Mouse (Mus musculus) spleen, adult 2 months (tissue): Measurements from ENCODE around the gene Dip2a. TPM values are rescaled to one million over a fixed set of nuclear protein-coding genes. Genes with fewer than 3 reads are reported as not detected.

ENCODE experiments used
- DNase-seq, 2 experiments: peaks; one replicate each; pipeline versions ENCODE4 v3.0.0 to v3.0.0-alpha.2; 2012 to 2021; ENCODE audit warnings: low spot score in 2 of 2, low read depth in 1 of 2
- H3K27ac ChIP-seq: fragments of 200-500 bp; 2 replicates; pipeline ENCODE4 v1.5.1; 2012; ENCODE audit warnings: low read length, inconsistent platforms; ENCODE audit not compliant: insufficient read depth
- H3K27me3 ChIP-seq: fragments of 200-500 bp; 2 replicates; pipeline ENCODE4 v1.6.1; 2012; ENCODE audit warnings: mild to moderate bottlenecking, moderate library complexity, low read length, inconsistent platforms; ENCODE audit not compliant: control insufficient read depth, insufficient read depth
- H3K36me3 ChIP-seq: fragments of 200-500 bp; 2 replicates; pipeline ENCODE4 v1.6.1; 2012; ENCODE audit warnings: mild to moderate bottlenecking, low read length, inconsistent platforms; ENCODE audit not compliant: control insufficient read depth, insufficient read depth
- H3K4me1 ChIP-seq: fragments of 200-500 bp; 2 replicates; pipeline ENCODE4 v1.6.1; 2011; ENCODE audit warnings: inconsistent platforms; ENCODE audit not compliant: control insufficient read depth, insufficient read depth, insufficient read length
- H3K4me3 ChIP-seq: fragments of 200-500 bp; 2 replicates; pipeline ENCODE4 v1.5.1; 2011; ENCODE audit warnings: mild to moderate bottlenecking, inconsistent platforms; ENCODE audit not compliant: insufficient read depth, insufficient read length; ENCODE audit errors: extremely low read depth
- CTCF ChIP-seq: fragments of 200-500 bp; IDR thresholded peaks from 2 replicates; pipeline ENCODE4 v1.5.1; 2011; ENCODE audit warnings: mild to moderate bottlenecking, inconsistent platforms; ENCODE audit not compliant: insufficient read depth, insufficient read length, insufficient replicate concordance; ENCODE audit errors: extremely low read depth
- POLR2A ChIP-seq: fragments of 200-500 bp; IDR thresholded peaks from 2 replicates; pipeline ENCODE4 v1.6.1; 2011; ENCODE audit warnings: low read depth, low read length, inconsistent platforms
- WGBS: fragments of 180-500 bp; shearing (Covaris S2); methylation state at CpG from one replicate; pipeline ENCODE4 v1.1.7; 2018; 5-methylcytosine and 5-hydroxymethylcytosine counted together
- polyA plus RNA-seq: library from polyadenylated mRNA; depleted of rRNA; stranded (reverse); fragments of >200 nt; gene quantifications from 2 replicates; pipeline ENCODE4 v1.2.3, GENCODE M21; 2012

The Dip2a gene
- polyA plus RNA-seq, 1 experiment, result 7.1 TPM

- H3K27ac ChIP-seq, result peak overlapping the region; percentile 66
- no peaks in the 10 kb centered on the region; the same call in 1 of the 2 replicates for H3K4me1 ChIP-seq
- TF ChIP-seq CTCF (no peak), POLR2A (no peak)
- peak overlapping the region; percentile 50 for H3K4me3 ChIP-seq
- H3K27me3 ChIP-seq, result peaks cover 6% of the 10 kb centered on the region; the same call in 1 of the 2 replicates
- peak; percentile 11 to 69 for DNase-seq
- H3K36me3 ChIP-seq, result peaks cover 2% of the 10 kb centered on the region; the same call in 1 of the 2 replicates
- 2% methylated on average over 8 of the region's 8 CpGs for WGBS
These were observed 976 bp upstream of the Dip2a start for GRCm38 (mm10) chr10:76346043-76346491.

GRCm38 (mm10) chr10:76345540-76345902 is 430 bp upstream of the Dip2a start:
- Histone ChIP-seq H3K27me3 (peaks cover 6% of the 10 kb centered on the region; the same call in 1 of the 2 replicates), H3K36me3 (peaks cover under 1% of the 10 kb centered on the region; the same call in 1 of the 2 replicates), H3K27ac (peak overlapping the region; percentile 15), H3K4me3 (peak overlapping the region; percentile 78), H3K4me1 (no peaks in the 10 kb centered on the region; the same call in 1 of the 2 replicates)
- no peak for TF ChIP-seq POLR2A
- no peak for TF ChIP-seq CTCF
- 1% methylated on average over 12 of the region's 12 CpGs for WGBS
- no peak for DNase-seq

DNA sequence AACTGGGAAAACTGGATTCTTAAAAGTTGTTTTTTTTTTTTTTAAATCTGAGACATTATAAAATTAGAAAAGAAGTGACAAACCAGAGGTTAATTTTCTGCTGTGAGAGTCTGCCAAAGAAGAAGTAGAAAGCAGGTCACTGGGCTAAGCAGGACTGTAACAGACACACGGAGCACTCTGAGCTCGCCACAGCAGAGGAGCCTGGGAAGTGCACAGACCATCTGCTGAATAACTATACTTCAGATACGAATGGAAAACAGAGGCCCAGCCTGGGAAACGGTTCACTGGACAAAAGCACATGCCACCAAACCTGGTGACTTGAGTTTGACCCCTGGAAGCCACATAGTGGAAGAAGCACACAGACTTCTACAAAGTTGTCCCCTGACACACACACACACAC is 10.7 kb downstream of the Dip2a start:
- DNase-seq, result no peak
- H3K36me3 ChIP-seq, result no peaks in the 10 kb centered on the region
- TF ChIP-seq CTCF (no peak), POLR2A (no peak)
- 62% methylated on average over 4 of the region's 4 CpGs for WGBS
- H3K27me3 ChIP-seq, result no peaks in the 10 kb centered on the region
- H3K27ac ChIP-seq, result no peak overlapping the region
- H3K4me1 ChIP-seq, result no peaks in the 10 kb centered on the region
- no peak overlapping the region for H3K4me3 ChIP-seq

GRCm38 (mm10) chr10:76332040-76332439 is 13.1 kb downstream of the Dip2a start:
- Histone ChIP-seq H3K4me1 (no peaks in the 10 kb centered on the region), H3K27me3 (no peaks in the 10 kb centered on the region), H3K27ac (no peak overlapping the region), H3K36me3 (no peaks in the 10 kb centered on the region), H3K4me3 (no peak overlapping the region)
- DNase-seq, result no peak
- TF ChIP-seq CTCF (no peak), POLR2A (no peak)
- WGBS, result 91% methylated on average over 2 of the region's 2 CpGs

DNA sequence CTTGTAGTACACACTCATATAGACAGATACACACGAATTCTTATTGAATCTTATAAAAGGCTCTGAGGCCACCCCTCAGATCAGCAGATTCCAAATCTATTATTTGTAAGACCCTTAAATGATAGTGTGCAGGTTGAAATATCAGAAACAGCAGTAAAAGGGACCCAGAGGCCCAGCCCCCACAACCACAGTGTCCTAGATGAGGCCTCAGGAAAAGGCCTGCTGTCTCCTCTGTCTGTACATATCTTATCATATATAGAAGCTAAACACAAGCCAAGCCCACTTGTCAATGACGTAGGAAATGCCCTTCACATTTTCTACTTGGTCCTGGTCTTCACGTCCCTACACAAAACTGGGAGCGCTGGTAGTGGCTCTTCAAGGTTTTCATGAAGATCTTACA is 16.0 kb downstream of the Dip2a start:
- no peak for TF ChIP-seq CTCF
- TF ChIP-seq POLR2A, result no peak
- Histone ChIP-seq H3K27me3 (no peaks in the 10 kb centered on the region), H3K4me3 (no peak overlapping the region), H3K4me1 (no peaks in the 10 kb centered on the region), H3K27ac (no peak overlapping the region), H3K36me3 (no peaks in the 10 kb centered on the region)
- no peak for DNase-seq
- 89% methylated on average over 4 of the region's 4 CpGs for WGBS

DNA sequence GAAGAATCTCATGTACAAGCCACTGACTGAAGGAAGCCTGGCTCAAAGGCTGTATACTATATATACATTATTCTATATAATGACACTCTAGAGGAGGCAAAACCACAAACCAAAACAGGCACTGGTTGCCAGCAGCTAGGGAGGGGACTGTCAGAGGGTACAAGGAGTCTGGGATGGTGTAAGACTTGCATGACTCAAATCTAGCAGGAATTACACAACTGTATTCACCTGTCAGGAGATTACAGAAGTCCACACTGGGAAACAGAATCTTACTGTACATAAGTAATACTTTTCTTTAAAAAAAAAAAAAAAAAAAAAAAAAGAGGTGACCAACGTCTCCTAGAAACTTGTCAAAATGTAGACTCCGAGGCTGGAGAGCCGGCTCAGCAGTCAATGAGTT is 16.5 kb downstream of the Dip2a start:
- no peak overlapping the region for H3K4me3 ChIP-seq
- DNase-seq, result no peak
- WGBS, result 95% methylated on average over 3 of the region's 3 CpGs
- H3K4me1 ChIP-seq, result no peaks in the 10 kb centered on the region
- no peaks in the 10 kb centered on the region for H3K27me3 ChIP-seq
- H3K36me3 ChIP-seq, result no peaks in the 10 kb centered on the region
- TF ChIP-seq CTCF, result no peak
- TF ChIP-seq POLR2A, result no peak
- H3K27ac ChIP-seq, result no peak overlapping the region

DNA sequence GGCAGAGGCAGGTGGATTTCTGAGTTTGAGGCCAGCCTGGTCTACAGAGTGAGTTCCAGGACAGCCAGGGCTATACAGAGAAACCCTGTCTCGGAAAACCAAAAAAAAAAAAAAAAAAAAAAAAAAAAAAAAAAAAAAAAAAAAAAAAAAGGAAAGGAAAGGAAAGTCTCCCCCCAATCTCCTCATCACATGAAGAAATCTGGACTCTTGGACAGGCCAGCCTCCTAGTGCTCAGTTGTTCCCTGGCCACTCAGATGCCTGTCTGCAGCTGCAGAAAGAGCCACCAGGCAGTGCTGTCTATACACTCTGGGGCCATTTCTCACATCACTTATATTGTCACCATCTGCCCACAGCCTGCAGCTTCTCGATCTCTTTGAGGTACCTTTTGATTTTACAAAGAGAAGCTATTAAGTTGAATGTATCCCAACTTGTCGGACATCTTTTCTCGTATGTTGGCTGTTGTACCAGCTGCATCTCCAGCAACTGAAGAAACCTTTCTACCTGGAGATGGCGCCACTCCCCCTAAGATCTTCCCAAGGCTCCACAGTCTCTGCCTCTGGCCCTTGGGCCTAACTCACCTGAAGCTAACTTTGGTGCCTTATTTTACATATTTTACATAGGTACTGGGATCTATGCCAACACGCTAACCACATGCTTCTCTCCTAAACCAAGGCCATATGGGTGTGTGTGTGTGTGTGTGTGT is 18.6 kb downstream of the Dip2a start:
- Histone ChIP-seq H3K27ac (no peak overlapping the region), H3K4me1 (no peaks in the 10 kb centered on the region), H3K27me3 (no peaks in the 10 kb centered on the region), H3K4me3 (no peak overlapping the region), H3K36me3 (no peaks in the 10 kb centered on the region)
- WGBS, result 69% methylated on average over 6 of the region's 6 CpGs
- DNase-seq, result peak; percentile 30 to 41
- no peak for TF ChIP-seq POLR2A
- peak; percentile 49; the same call in 1 of the 2 replicates for TF ChIP-seq CTCF
